Mouse (Mus musculus): ENCODE results near the gene Zfp69.
A peak's percentile ranks its signal among the peaks of the same experiment; 100 is the strongest.

The Zfp69 gene

GRCm38 (mm10) chr4:120924554-120925299 is 26.8 kb downstream of the Zfp69 start, which contains the start of gene Exo5:
Gene Exo5 (minus strand): TSS chr4:120925017.
- DNase-seq (ENCODE audit: low spot score) = peak; percentile 94

DNA sequence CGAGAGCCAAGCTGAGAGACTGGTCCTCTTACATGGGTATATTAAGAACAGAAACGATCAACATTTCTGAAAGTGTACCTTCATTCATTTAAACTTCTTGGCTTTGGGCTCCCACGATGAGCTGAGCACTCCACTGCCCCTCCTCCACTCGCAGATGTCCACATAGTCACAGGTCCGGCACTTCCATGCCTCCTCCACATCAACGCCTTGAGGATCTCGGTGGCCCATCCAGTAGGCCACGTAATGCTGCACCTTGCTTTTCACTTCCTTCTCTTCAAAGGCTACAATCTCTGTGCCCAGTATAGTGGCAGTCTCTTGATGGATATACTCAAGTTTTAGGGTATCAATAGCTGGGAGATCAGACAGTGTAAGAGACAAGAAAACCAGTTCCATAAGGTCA is 30.0 kb downstream of the Zfp69 start:
- DNase-seq (ENCODE audit: low spot score) = no peak

DNA sequence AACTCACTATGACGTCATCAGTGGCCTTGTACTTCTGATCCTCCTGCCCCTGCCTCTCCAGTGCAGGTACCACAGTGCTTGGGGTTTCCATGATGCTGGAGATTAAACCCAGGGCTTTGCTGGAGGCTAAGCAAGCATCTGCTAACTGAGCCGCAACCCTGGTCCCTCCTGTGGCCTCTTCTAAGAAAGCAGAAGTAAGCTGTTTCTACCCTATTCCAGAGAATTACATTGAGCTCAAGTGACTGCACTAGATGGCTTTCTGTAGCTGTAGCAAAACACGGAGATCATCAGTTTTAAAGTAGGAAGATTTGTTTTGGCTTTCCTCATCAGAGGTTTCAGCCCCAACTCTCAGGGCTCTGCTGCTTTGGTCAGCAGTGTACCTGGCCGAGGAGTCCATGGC is 37.0 kb downstream of the Zfp69 start:
- no peak for DNase-seq (ENCODE audit: low spot score)

DNA sequence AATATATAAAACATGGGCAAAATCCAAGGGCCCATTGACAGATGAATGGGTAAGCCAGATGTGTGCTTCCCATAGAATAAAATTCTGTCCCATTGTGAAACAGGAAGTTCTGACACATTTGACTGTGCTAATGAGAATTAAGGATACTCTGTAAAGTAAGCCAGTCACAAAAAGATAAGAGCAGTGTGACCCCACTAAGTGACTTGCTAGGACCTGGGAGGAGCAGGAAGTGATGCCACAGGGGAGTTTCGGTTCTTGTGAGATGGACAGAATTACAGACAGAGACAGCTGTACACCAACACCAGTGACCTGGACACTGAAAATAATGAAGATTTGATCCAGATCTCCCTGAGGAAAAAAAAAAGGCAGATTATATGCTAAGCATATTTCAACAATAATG is 37.6 kb downstream of the Zfp69 start:
- DNase-seq (ENCODE audit: low spot score) = no peak

DNA sequence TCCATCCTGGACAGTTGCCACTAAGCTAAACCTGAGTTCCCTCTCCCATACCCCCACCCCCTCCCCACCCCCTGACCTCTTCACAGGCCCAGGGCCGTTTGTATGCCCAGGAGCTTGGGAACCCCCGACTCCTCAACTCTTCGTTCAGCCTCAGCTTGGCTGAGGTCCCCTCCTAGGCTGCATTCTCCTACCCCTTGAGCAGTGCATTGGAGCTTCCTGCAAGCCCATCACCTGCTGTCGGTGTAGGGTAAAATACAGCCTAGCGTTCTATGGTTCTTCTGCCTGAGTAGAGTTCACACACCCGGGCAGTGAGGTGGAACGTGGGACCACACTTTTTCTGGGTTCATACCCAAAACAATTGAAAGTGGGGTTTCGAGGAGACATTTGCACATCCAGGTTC is 38.1 kb downstream of the Zfp69 start:
- no peak for DNase-seq (ENCODE audit: low spot score)

GRCm38 (mm10) chr4:120912866-120913265 is 38.6 kb downstream of the Zfp69 start:
- DNase-seq (ENCODE audit: low spot score) = no peak

- no peak for DNase-seq (ENCODE audit: low spot score)
These were observed 40.4 kb downstream of the Zfp69 start for GRCm38 (mm10) chr4:120911086-120911485.

DNA sequence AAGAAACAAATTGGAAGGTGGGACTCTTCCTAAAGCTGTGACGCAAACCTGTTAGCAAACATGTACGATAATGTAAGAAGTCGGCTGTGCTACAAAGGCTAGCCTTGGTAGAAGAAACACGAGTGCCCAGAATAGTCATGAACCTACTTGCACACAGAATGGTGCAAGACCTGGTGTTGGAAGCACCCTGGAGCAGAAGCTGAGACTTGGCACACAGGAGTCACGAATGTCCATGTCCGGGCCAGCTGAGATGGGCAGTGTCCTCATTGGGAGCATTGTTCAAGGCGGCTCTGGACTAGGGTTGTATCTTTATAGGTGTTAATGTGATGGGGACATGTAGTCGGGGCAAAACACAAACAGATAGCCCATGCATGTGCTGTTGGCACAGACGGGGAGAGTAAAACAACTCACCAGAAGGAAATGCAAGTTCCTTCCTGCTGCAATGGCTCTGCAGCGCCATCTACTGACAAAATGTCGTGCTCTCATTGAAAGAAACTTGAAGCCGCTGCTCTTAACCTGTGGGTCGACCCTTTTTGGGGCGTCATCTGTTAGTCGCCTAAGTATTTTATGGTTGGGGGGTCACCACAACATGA is 41.8 kb downstream of the Zfp69 start:
- peak; percentile 92 for DNase-seq (ENCODE audit: low spot score)

DNA sequence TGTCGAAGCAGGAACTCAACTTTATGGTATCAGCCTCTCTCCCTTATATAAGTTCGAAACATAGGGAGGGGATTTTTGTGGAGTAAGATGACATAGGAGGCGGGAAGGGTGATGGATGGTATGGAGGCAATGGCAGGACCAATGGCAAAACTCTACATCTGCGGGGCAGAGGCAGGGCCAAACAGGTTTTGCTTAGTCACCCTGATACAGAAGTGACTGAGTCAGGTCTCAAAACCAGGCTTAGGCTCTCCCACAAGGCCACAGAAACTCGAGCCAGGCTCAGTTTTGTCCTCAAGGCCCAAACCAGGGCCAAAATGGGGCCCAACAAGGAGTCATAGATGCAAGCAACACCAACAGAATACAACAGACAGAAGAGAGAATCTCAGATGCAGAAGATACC is 45.9 kb downstream of the Zfp69 start:
- no peak for DNase-seq (ENCODE audit: low spot score)

DNA sequence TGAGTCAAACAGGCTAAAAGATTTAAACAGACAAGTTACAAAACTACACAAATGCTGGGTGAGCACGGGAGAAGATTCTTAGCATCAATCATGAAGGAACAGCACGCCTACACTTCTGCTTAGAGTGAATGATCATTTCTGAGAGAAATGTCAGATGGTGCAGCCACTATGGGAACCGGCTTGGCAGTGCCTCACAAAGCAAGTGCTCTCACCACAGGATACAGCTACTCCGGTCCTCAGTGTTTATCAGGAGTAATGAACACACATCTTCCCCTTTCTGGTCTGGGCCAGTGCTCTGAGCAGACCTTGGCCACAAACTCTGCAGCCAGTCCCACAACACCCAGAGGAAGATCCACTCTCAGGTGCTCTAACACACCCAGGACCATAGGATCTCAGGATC is 47.0 kb downstream of the Zfp69 start:
- no peak for DNase-seq (ENCODE audit: low spot score)

- DNase-seq (ENCODE audit: low spot score) = no peak
These were observed 55.5 kb downstream of the Zfp69 start for GRCm38 (mm10) chr4:120895810-120896584.

DNA sequence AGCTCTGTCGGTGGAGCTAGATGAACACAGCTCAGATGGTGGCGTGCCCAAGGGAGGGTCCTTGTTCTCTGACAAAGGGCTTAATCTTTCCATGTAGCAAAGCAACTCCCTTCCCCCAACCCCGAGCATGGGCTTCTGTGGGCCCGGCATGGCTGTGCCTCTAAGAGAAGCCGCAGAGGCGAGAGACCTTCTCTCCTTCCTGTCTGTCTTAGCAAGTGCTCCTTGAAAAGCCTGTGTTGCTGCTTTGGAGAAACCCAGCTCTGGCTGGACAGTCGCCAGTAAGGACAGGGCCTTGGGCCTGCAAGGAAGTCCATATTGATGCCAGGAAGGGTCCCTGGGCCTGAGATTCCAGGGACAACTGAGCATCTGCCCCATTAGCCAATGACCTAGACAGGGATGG is 56.3 kb downstream of the Zfp69 start:
- DNase-seq (ENCODE audit: low spot score) = no peak

DNA sequence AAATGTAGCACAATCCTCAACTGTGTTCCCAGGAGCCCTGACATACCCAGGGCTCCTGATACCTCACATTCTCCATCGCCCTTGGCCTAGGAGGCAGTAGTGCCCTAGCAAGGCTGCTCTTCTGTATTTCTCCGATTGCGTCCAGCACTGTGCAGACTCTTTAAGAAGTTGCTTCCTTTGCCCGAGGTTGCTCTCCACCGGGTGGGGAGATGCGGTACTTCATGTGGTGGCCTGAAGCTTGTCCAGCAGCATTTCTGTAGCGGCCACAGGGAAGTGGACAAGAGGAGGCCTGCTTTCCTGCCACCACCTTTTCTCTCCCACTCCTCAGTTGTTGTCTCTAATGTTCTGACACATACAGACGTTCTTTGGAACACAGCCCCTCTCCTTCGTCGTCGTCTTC is 56.9 kb downstream of the Zfp69 start:
- no peak for DNase-seq (ENCODE audit: low spot score)

GRCm38 (mm10) chr4:120893656-120894401 is 57.7 kb downstream of the Zfp69 start:
- DNase-seq (ENCODE audit: low spot score) = no peak

- no peak for DNase-seq (ENCODE audit: low spot score)
These were observed 59.0 kb downstream of the Zfp69 start for GRCm38 (mm10) chr4:120892516-120892915.

- no peak for DNase-seq (ENCODE audit: low spot score)
These were observed 59.5 kb downstream of the Zfp69 start for GRCm38 (mm10) chr4:120891960-120892359.

DNA sequence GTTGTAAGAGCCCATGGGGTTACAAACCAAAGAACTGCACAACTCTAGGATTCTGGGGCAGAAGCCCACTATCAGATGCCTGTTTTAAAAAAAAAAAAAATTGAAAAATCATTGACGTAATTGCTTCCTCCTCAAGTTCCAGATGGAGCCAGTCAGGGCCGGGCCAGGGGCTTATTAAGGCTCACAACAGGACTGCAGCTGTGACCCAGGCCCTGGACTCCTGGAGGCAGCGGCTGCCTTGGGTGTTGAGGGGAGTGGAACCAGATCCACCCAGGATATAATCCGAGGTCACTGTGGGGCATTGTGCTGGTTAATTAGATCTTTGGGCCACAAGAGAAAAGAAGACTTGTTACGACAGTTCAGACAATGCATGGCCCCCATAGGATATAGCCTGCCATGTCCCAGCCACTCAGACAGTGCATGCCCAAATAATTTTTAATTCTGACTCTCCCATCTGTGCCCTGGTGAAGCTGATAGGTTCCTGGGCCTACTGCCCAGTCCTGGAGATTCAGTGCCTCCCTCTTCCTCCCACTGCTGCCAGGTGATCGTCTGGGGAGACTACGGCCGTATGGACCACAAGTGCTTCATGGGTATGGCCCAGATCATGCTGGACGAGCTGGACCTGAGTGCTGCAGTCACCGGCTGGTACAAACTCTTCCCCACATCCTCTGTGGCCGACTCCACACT is 60.6 kb downstream of the Zfp69 start:
- peak; percentile 56 for DNase-seq (ENCODE audit: low spot score)

GRCm38 (mm10) chr4:120888884-120889283 is 62.6 kb downstream of the Zfp69 start:
- DNase-seq (ENCODE audit: low spot score) = no peak

- DNase-seq (ENCODE audit: low spot score) = peak; percentile 79
These were observed 64.0 kb downstream of the Zfp69 start for GRCm38 (mm10) chr4:120887381-120888112.

DNA sequence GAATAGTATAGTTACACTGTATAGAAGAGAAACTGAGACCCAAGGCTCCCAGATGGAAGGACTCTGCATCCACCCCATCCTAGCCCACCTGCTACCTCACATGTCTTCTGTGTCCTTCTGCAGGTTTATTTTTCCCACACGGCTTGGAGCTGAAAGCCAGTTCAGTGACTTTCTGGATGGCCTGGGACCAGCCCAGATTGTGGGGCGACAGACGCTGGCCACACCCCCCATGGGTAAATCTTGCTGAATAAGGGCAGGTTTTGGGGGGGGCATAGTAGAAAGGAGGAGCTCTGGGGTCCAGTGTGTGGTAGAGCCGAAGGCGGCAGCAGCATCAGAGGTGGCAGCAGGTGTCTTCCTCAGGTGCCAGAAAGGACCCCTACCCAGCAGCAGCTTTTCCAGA is 64.7 kb downstream of the Zfp69 start:
- DNase-seq (ENCODE audit: low spot score) = no peak

DNA sequence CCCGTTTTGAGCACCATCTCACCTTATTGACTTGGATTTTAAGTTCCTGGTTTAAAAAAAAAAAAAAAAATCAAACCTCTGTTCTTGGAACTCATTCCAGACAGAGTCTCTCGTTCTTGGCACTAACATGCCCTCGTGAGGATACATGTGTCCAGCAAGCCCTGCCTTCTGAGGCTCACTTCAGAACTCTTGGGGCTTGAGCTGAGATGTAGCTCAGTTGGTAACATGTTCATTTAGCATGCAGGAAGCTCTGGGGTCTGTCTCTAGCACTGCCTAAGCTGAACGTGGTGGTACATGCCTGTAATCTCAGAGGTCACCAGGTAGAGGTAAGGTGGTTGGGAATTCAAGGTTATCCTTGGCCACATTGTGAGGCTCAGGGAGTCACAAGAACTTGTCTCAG is 65.4 kb downstream of the Zfp69 start:
- no peak for DNase-seq (ENCODE audit: low spot score)
